Mouse (Mus musculus) olfactory bulb, adult 2 months (tissue): Measurements from ENCODE around the gene Gm4881.

Source experiments
- CTCF ChIP-seq: fragments of 200-500 bp; IDR thresholded peaks from 2 replicates; pipeline ENCODE4 v1.5.1; 2012; ENCODE audit warnings: low read depth, mild to moderate bottlenecking, low read length, moderate library complexity; ENCODE audit not compliant: insufficient read depth
- POLR2A ChIP-seq: fragments of 200-500 bp; IDR thresholded peaks from 2 replicates; pipeline ENCODE4 v1.6.1; 2012; ENCODE audit warnings: mild to moderate bottlenecking, low read depth, low read length, moderate library complexity; ENCODE audit not compliant: insufficient read depth

DNA sequence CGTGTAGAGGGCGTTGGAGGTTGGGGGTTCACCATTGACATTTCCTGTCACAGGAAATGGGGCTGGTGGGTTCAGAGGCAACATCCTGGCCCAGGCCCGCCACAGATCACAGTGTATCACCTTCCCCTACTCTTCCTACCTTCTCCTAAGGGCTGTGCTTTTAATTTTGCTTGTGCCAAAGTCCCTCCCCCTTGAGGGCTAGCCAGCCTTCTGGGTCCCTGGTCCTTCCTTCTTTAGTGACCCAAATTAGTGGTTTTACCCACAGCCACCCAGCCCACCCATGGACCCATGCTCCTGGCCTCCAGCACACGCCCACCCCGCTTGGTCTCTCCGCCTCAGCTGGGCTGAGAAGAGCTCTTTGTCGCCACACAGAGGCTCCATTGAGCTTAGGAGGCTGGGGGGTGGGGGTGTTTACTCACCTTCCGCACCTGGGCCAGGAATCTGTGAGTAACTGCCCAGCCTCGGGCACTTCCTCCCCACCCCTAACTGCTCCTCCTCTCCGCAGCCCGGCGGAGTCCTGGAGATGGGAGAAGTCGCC, 37.0 kb downstream of the Gm4881 start:
- TF ChIP-seq CTCF (no peak), POLR2A (no peak)
